Mouse (Mus musculus) CH12.LX (cell line): Measurements from ENCODE around the gene Dtnbp1. TPM values are rescaled to one million over a fixed set of nuclear protein-coding genes. Genes with fewer than 3 reads are reported as not detected.

Experiments
- DNase-seq: peaks from one replicate; pipeline ENCODE4 v3.0.0-alpha.2; 2013; ENCODE audit errors: extremely low read depth
- H3K27ac ChIP-seq: 2 replicates; pipeline ENCODE4 v1.5.1; 2012; ENCODE audit warnings: low read depth, mild to moderate bottlenecking, control low read depth, moderate library complexity; ENCODE audit not compliant: insufficient read depth
- H3K27me3 ChIP-seq: replicated peaks from 2 replicates; pipeline ENCODE3; 2012; ENCODE audit warnings: inconsistent platforms
- H3K36me3 ChIP-seq, 2 experiments: replicated peaks in 1 of 2; 2 replicates each; pipeline versions ENCODE3 to v1.6.1; 2012; ENCODE audit warnings: inconsistent platforms in 1 of 2, low read length in 1 of 2, mild to moderate bottlenecking in 1 of 2, mixed read lengths in 1 of 2, moderate library complexity in 1 of 2; ENCODE audit not compliant: control insufficient read depth in 1 of 2, insufficient read depth in 1 of 2
- H3K4me1 ChIP-seq, 2 experiments: 2 replicates each; pipeline ENCODE4 v1.6.1; 2012; ENCODE audit warnings: inconsistent platforms in 1 of 2, moderate library complexity in 1 of 2; ENCODE audit not compliant: insufficient read depth in 2 of 2, control insufficient read depth in 1 of 2
- H3K4me2 ChIP-seq: 2 replicates; pipeline ENCODE4 v1.6.1; 2012; ENCODE audit warnings: low read depth, mild to moderate bottlenecking, control low read depth; ENCODE audit not compliant: poor library complexity, insufficient read depth, severe bottlenecking
- H3K4me3 ChIP-seq, 3 experiments: fragments of 150-350 bp in 1 of 3; sonication (generic) in 1 of 3; replicated peaks in 1 of 3; 2 replicates each; pipeline versions ENCODE3 to v1.5.1; 2011 to 2012; ENCODE audit warnings: low read depth in 2 of 3, low read length in 2 of 3, mild to moderate bottlenecking in 2 of 3, moderate library complexity in 2 of 3, control low read depth in 1 of 3, improper control_type of control experiment in 1 of 3, inconsistent platforms in 1 of 3, mixed read lengths in 1 of 3; ENCODE audit not compliant: poor library complexity in 1 of 3
- H3K79me2 ChIP-seq: replicated peaks from 2 replicates; pipeline ENCODE4 v1.6.1; 2012; ENCODE audit warnings: mild to moderate bottlenecking, moderate library complexity; ENCODE audit not compliant: control insufficient read depth, poor library complexity, insufficient read depth, severe bottlenecking; ENCODE audit errors: extremely low read depth
- H3K9ac ChIP-seq: 2 replicates; pipeline ENCODE4 v1.6.1; 2012; ENCODE audit warnings: low read depth, mild to moderate bottlenecking, control low read depth, moderate library complexity; ENCODE audit not compliant: insufficient read depth
- H3K9me3 ChIP-seq: replicated peaks from 2 replicates; pipeline ENCODE3; 2012; ENCODE audit warnings: low read length, inconsistent platforms, mixed read lengths
- BHLHE40 ChIP-seq: IDR thresholded peaks from 2 replicates; pipeline ENCODE4 v1.6.1; 2011; ENCODE audit warnings: mild to moderate bottlenecking, low read depth, low read length, improper control_type of control experiment
- CHD2 ChIP-seq: IDR thresholded peaks from 2 replicates; pipeline ENCODE4 v1.6.1; 2011; ENCODE audit warnings: low read length, improper control_type of control experiment
- EP300 ChIP-seq: IDR thresholded peaks from 2 replicates; pipeline ENCODE4 v1.6.1; 2011; ENCODE audit warnings: low read length, improper control_type of control experiment
- ETS1 ChIP-seq: conservative IDR thresholded peaks from 2 replicates; pipeline ENCODE4 v1.6.1; 2012; ENCODE audit warnings: low read depth, mild to moderate bottlenecking, inconsistent platforms, low read length, improper control_type of control experiment, moderate library complexity
- GABPA ChIP-seq: IDR thresholded peaks from 2 replicates; pipeline ENCODE4 v1.6.1; 2012; ENCODE audit warnings: low read depth, low read length, improper control_type of control experiment, inconsistent platforms; ENCODE audit not compliant: insufficient replicate concordance
- HCFC1 ChIP-seq: IDR thresholded peaks from 2 replicates; pipeline ENCODE4 v1.6.1; 2012; ENCODE audit warnings: low read depth, mild to moderate bottlenecking, inconsistent platforms, low read length, improper control_type of control experiment
- IRF4 ChIP-seq: IDR thresholded peaks from 2 replicates; pipeline ENCODE4 v1.6.1; 2014; ENCODE audit warnings: low read depth, mild to moderate bottlenecking, inconsistent platforms, low read length, improper control_type of control experiment
- JUN ChIP-seq: IDR thresholded peaks from 2 replicates; pipeline ENCODE4 v1.6.1; 2011; ENCODE audit warnings: low read depth, mild to moderate bottlenecking, low read length, improper control_type of control experiment, moderate library complexity; ENCODE audit not compliant: insufficient read depth
- MAFK ChIP-seq: IDR thresholded peaks from 2 replicates; pipeline ENCODE4 v1.6.1; 2011; ENCODE audit warnings: low read length, improper control_type of control experiment; ENCODE audit not compliant: insufficient replicate concordance
- MXI1 ChIP-seq: IDR thresholded peaks from 2 replicates; pipeline ENCODE4 v1.6.1; 2011; ENCODE audit warnings: mild to moderate bottlenecking, low read depth, low read length, improper control_type of control experiment
- MYC ChIP-seq: IDR thresholded peaks from 2 replicates; pipeline ENCODE4 v1.6.1; 2011; ENCODE audit warnings: low read depth, mild to moderate bottlenecking, improper control_type of control experiment, low read length
- NRF1 ChIP-seq: IDR thresholded peaks from 2 replicates; pipeline ENCODE4 v1.6.1; 2014; ENCODE audit warnings: low read depth, mild to moderate bottlenecking, inconsistent platforms, low read length, improper control_type of control experiment, moderate library complexity
- PAX5 ChIP-seq: IDR thresholded peaks from 2 replicates; pipeline ENCODE4 v1.6.1; 2012; ENCODE audit warnings: low read length, inconsistent platforms, mixed read lengths
- POLR2A ChIP-seq: IDR thresholded peaks from 2 replicates; pipeline ENCODE4 v1.6.1; 2011; ENCODE audit warnings: low read depth, mild to moderate bottlenecking, improper control_type of control experiment, low read length
- POLR2AphosphoS2 ChIP-seq: IDR thresholded peaks from 2 replicates; pipeline ENCODE4 v1.6.1; 2011; ENCODE audit warnings: low read depth, low read length, improper control_type of control experiment
- SMC3 ChIP-seq: IDR thresholded peaks from 2 replicates; pipeline ENCODE4 v1.6.1; 2011; ENCODE audit warnings: low read depth, low read length, improper control_type of control experiment
- TBP ChIP-seq: conservative IDR thresholded peaks from 2 replicates; pipeline ENCODE4 v1.6.1; 2011; ENCODE audit warnings: low read depth, low read length, improper control_type of control experiment
- TCF12 ChIP-seq: IDR thresholded peaks from 2 replicates; pipeline ENCODE4 v1.6.1; 2014; ENCODE audit warnings: low read depth, mild to moderate bottlenecking, inconsistent platforms, low read length, improper control_type of control experiment
- USF1 ChIP-seq: IDR thresholded peaks from 2 replicates; pipeline ENCODE4 v1.6.1; 2014; ENCODE audit warnings: low read depth, mild to moderate bottlenecking, inconsistent platforms, low read length, improper control_type of control experiment
- ZC3H11A ChIP-seq: IDR thresholded peaks from 2 replicates; pipeline ENCODE4 v1.6.1; 2012; ENCODE audit warnings: low read depth, mild to moderate bottlenecking, inconsistent platforms, low read length, improper control_type of control experiment
- ZNF384 ChIP-seq: IDR thresholded peaks from 2 replicates; pipeline ENCODE4 v1.6.1; 2012; ENCODE audit warnings: low read depth, low read length, improper control_type of control experiment, inconsistent platforms
- dilution Hi-C: fragments of 300-500 bp; cut with MboI; formaldehyde crosslinking; loops from 2 replicates; pipeline ENCODE4 v1.14.3; 2020; ENCODE audit warnings: low sequenced_read_pairs; ENCODE audit not compliant: extremely low pct_unique_long_range_greater_than_20kb, extremely low pct_ligation_motif_present
- in situ Hi-C: fragments of 300-500 bp; cut with MboI; formaldehyde crosslinking; loops from 3 replicates; pipeline ENCODE4 v1.14.3; 2019; ENCODE audit warnings: low sequenced_read_pairs, low pct_ligation_motif_present, low pct_unique_long_range_greater_than_20kb, mixed read lengths
- polyA plus RNA-seq: library from polyadenylated mRNA; unstranded; fragments of >175 nt; gene quantifications from 2 replicates; pipeline ENCODE4 v1.2.1, GENCODE M21; 2012; ENCODE audit warnings: low read depth; ENCODE audit not compliant: insufficient read length
- total RNA-seq, 2 experiments: library from RNA; depleted of rRNA; stranded (reverse); fragments of 300-350 nt in 1 of 2; fragments of >200 nt in 1 of 2; gene quantifications; 2 replicates each; pipeline ENCODE4 v1.2.3; 2012 to 2014

Gene Dtnbp1
- total and polyA plus RNA-seq, 3 experiments, result 32.4 to 69.2 (median 35.9) TPM

DNA sequence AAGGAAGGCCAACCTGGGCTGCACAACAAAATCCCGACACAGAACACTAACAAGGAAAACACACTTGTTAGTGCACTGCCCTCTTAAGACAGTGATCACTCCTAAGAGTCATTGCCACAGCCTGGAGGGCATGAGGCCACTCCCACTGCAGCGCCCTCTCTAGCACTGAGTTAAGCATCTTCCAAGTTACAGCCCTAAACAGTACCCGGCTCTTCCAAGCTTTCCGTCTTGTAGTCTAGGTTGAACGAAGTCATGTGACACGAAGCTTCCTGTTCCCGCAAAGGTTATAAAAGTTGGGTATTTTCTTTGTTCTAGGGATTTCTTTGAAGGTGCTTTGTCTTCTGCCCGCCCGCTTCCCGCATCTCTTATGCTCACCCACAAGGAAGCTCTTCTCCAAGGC is 22.9 kb upstream of the Dtnbp1 start:
- dilution Hi-C loops, result no loop called here
- Histone ChIP-seq H3K79me2 (no peaks in the 10 kb centered on the region), H3K27me3 (no peaks in the 10 kb centered on the region), H3K27ac (no peak overlapping the region), H3K4me3 (no peak overlapping the region), H3K9me3 (no peaks in the 10 kb centered on the region), H3K4me1 (no peaks in the 10 kb centered on the region), H3K36me3 (no peaks in the 10 kb centered on the region), H3K4me2 (no peak overlapping the region), H3K9ac (no peak overlapping the region)
- no peak for DNase-seq
- no peak for TF ChIP-seq MXI1
- TF ChIP-seq PAX5, result no peak
- in situ Hi-C loops, result no loop called here

DNA sequence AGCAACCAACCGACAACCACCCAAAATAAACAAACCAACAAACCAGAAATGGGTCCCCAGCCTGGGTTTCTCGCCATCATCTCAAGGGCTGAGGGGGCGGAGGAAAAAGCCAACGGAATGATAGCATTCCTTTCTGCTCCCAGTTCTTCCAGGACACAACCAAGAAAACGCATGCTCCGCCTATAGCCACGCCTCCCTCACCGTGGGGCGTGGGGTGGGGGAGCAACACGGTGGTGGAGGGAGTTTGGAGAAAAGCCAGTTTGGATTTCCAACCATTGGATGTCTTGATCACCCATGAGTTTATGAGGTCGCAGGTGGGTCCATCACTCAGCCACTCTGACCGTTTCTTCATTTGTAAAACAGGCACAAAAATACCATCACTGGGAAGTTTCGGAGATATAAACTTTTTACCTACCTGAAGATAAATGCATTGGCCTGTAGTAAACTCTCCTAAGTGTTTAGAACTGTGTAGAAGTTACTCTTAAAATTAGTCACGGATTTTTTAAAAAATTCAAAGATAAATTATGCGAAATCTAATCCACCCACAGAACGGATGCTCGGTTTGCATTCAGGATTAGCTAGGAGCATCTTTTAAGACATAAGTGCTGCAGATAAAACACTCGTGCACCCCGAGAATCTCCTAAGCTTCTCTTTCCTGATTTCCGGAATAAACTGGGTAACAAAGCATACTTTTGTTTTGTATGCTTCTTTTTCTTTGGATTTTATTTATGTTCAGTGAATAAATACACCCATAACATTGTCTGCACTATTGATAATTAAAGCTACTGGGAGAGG is 21.6 kb upstream of the Dtnbp1 start:
- in situ Hi-C loops, result no loop called here
- TF ChIP-seq MYC (no peak), BHLHE40 (no peak), HCFC1 (no peak), TBP (no peak), IRF4 (no peak), NRF1 (no peak), POLR2AphosphoS2 (no peak), ZNF384 (no peak), JUN (no peak), POLR2A (no peak), ZC3H11A (no peak), CHD2 (no peak), ETS1 (no peak), SMC3 (no peak), MAFK (no peak), TCF12 (no peak), USF1 (no peak), EP300 (no peak), PAX5 (no peak), GABPA (no peak)
- H3K4me1 ChIP-seq, result no peaks in the 10 kb centered on the region

More for the DNA sequence above, 21.6 kb upstream of the Dtnbp1 start:
- H3K9ac ChIP-seq, result no peak overlapping the region
- H3K79me2 ChIP-seq, result no peaks in the 10 kb centered on the region
- H3K36me3 ChIP-seq, result no peaks in the 10 kb centered on the region
- H3K9me3 ChIP-seq, result no peaks in the 10 kb centered on the region
- no peaks in the 10 kb centered on the region for H3K27me3 ChIP-seq
- no peak for DNase-seq
- H3K4me2 ChIP-seq, result no peak overlapping the region
- no peak overlapping the region for H3K4me3 ChIP-seq
- dilution Hi-C loops, result no loop called here
- H3K27ac ChIP-seq, result no peak overlapping the region
